Mouse (Mus musculus): ENCODE data around the gene Srcin1. TPM values are rescaled to one million over a fixed set of nuclear protein-coding genes. Genes with fewer than 3 reads are reported as not detected.

Gene Srcin1
- polyA plus RNA-seq, 1 experiment from 2014 or later = 0.87 TPM

DNA sequence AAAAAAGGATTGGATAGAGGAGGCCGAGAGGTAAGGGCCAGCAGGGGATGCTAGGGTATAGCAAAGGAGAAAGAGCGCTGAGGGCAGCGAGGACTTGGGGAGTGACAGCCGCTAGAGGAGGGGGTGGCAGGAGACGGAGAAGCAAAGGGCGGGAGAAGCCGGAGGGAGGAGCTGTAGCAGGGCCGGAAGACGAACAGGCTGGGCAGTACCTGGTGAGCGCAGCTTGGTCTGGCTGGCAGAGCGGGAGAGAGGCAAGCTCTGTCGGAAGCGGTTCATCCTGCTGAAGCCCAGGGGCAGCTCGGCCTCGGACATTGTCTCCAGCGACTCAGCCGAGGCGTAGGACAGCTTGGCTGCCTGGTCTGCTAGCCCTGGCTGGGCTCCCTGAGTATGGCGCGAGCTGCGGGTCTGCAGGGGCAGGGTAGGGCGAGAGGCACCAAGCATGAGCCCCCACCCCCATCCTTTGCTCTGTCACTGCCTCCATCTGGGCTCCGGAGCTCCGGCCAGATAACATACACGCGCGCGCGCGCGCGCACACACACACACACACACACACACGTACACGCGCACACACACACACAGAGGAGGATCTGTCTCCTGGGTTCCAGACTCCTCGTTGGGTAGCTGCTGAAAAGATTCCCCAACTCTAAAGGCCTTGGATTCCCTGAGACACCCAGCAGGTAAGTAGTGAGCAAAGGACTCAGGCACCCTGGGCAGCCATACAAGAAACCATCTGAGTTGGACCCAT, 39.0 kb downstream of the Srcin1 start:
- Histone ChIP-seq H3K36me3 (no peaks in the 10 kb centered on the region), H3K4me2 (peak overlapping the region; percentile 60), H3K27ac (no peak overlapping the region), H3K9me3 (no peaks in the 10 kb centered on the region), H3K9ac (peak overlapping the region; percentile 8; the same call in 1 of the 2 replicates), H3K4me3 (peak overlapping the region; percentile 31), H3K27me3 (peaks cover 86% of the 10 kb centered on the region), H3K4me1 (peaks cover 47% of the 10 kb centered on the region)
- ATAC-seq (ENCODE audit: borderline replicate concordance, extremely low read depth, low FRiP score, low TSS enrichment) = no peak
- under 1% methylated on average over 36 of the region's 36 CpGs for WGBS

DNA sequence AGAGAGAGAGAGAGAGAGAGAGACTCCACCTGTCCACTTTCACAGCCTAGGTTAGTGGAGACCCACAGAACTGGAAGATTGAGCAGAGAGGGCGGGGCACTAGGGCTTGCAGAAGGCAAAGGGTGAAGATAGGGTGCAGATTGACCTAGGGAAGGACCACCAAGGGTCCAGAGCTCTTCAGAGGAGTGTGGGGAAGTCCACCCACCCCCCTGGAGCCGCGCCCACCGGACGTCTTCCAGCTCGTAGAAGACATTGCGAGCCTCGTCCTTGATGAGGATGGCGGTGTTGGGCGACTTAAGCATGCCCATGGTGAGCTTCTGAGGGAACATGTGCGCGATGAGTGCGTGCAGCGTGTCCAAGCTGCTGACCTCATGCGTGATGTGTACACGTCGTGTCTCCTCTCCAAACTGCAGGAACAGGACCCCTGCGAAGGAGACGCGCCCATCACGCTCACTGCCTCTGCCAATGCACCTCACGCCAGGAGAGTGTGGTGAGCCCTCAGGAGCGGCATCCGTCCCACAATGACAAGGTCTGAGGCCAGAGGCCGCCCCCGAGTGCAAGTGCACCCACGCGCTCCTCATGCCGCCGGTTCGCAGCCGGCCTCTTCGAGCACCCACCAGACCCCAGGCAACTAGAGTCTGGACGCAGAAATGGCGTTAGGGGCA, 39.8 kb downstream of the Srcin1 start:
- Histone ChIP-seq H3K4me3 (peak overlapping the region; percentile 31), H3K9me3 (no peaks in the 10 kb centered on the region), H3K27me3 (peaks cover 85% of the 10 kb centered on the region), H3K36me3 (no peaks in the 10 kb centered on the region), H3K4me1 (peaks cover 51% of the 10 kb centered on the region), H3K27ac (no peak overlapping the region), H3K4me2 (peak overlapping the region; percentile 60), H3K9ac (0 out of 2 replicates have a peak overlapping the region, but pooled peaks have one; percentile 8)
- no peak for ATAC-seq (ENCODE audit: borderline replicate concordance, extremely low read depth, low FRiP score, low TSS enrichment)
- WGBS = 11% methylated on average over 35 of the region's 35 CpGs

DNA sequence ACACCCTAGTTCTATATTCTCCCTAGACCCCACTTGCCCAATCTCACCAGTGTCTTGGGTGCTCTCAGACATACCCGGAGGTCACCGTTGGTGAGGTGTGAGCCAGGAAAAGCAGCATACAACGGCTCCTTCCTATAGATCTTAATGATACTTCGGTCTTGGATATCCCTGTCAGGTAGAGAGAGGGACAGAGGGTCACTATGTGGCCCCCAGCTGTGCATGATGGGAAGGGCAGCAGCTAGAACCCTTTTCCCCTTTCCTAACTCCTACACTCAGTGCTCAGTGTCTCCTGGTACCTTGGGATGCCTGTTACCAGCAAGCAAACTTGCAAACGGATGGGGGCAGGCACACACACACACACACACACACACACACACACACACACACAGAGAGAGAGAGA, 40.3 kb downstream of the Srcin1 start:
- WGBS = 35% methylated on average over 5 of the region's 5 CpGs
- H3K4me1 ChIP-seq = peaks cover 48% of the 10 kb centered on the region
- H3K4me3 ChIP-seq = no peak overlapping the region
- no peak overlapping the region for H3K9ac ChIP-seq
- no peaks in the 10 kb centered on the region for H3K36me3 ChIP-seq
- ATAC-seq (ENCODE audit: borderline replicate concordance, extremely low read depth, low FRiP score, low TSS enrichment) = no peak
- no peaks in the 10 kb centered on the region for H3K9me3 ChIP-seq
- no peak overlapping the region for H3K4me2 ChIP-seq
- no peak overlapping the region for H3K27ac ChIP-seq
- peaks cover 90% of the 10 kb centered on the region for H3K27me3 ChIP-seq

DNA sequence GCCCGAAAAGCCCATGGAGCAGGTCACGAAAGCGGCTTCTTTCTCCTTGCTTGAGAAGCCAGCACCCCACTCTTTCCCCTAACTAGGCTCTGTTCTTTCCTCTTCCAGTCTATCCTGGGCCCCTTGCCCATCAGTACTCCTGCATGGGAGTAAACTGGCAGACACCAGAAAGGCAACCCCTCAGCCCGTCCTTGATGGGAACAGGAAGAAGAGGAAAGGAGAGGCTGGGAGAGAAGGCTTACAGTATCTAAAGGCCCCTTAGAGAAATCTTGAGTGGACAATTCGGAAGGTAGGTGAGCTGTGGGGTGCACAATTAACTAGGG, 40.7 kb downstream of the Srcin1 start:
- Histone ChIP-seq H3K4me1 (peaks cover 44% of the 10 kb centered on the region), H3K9ac (no peak overlapping the region), H3K36me3 (no peaks in the 10 kb centered on the region), H3K4me2 (no peak overlapping the region), H3K9me3 (no peaks in the 10 kb centered on the region), H3K27ac (no peak overlapping the region), H3K27me3 (peaks cover 90% of the 10 kb centered on the region), H3K4me3 (no peak overlapping the region)
- 25% methylated on average over 5 of the region's 5 CpGs for WGBS
- no peak for ATAC-seq (ENCODE audit: borderline replicate concordance, extremely low read depth, low FRiP score, low TSS enrichment)

DNA sequence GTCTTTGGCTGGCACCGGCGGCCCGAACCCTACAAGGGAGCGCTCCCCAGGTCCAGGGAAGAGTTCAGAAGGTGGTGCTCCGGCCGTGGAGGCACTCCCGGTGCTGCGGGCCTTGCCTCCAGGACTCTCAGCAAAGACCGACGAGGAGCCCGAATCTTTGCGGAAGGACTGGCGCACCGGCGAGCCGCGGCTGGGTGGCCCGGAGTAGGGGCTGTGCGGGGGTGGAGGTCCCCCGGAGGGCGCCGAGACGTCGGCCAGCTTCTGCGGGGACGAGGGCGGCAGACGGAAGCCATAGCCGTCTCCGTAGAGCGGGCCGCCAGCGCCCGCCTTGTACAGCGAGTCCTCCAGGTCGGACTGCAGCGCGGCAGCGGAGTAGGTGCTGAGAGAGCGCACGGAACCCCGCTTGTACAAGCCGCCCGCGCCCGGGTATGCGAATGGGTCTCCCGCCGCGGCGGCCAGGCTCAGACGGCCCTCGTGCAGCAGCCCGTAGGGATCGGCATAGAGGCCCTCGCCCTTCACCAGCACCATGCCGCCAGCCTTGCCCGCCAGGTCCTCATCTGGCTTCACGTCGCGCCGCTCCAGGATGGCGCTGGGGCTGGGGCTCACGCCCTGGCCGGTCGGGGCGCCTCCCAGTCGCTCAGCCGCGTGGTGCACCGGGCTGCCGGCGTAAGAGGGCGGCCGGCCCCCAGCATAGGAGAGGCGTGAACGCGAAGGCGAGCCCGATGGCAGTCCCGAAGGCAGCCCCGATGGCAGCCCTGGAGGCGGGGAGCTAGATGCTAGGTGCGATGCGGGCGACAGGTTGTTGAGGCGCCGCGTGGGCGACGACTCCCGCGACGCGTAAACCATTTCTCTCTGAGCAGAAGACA, 41.3 kb downstream of the Srcin1 start:
- Histone ChIP-seq H3K4me3 (peak overlapping the region; percentile 21), H3K9me3 (no peaks in the 10 kb centered on the region), H3K36me3 (no peaks in the 10 kb centered on the region), H3K27me3 (peaks cover 89% of the 10 kb centered on the region), H3K4me1 (peaks cover 42% of the 10 kb centered on the region), H3K9ac (no peak overlapping the region), H3K4me2 (peak overlapping the region; percentile 46), H3K27ac (no peak overlapping the region)
- no peak for ATAC-seq (ENCODE audit: borderline replicate concordance, extremely low read depth, low FRiP score, low TSS enrichment)
- WGBS = 2% methylated on average over 90 of the region's 95 CpGs

DNA sequence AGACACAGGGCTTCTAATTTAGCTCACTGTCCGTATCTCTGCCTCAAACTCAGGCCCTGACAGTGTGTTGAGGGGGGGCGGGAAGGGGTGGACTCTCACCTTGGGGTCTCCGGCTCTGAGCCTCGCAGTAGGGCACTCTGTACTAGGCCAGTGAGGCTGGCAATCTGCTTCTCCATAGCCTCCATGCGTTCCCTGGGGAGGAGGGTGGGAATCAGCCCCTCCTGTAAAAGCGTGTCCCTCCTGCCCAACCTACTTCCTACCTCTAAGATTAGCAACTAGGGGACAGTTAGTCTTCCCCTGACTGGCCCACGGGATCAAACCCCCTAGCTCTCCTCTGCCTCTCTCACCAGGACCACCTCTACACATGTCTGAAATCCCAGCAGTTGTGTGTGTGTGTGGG, 42.3 kb downstream of the Srcin1 start:
- no peak for ATAC-seq (ENCODE audit: borderline replicate concordance, extremely low read depth, low FRiP score, low TSS enrichment)
- no peak overlapping the region for H3K9ac ChIP-seq
- WGBS = 19% methylated on average over 7 of the region's 7 CpGs
- H3K27ac ChIP-seq = no peak overlapping the region
- peaks cover 42% of the 10 kb centered on the region for H3K4me1 ChIP-seq
- H3K9me3 ChIP-seq = no peaks in the 10 kb centered on the region
- no peak overlapping the region for H3K4me2 ChIP-seq
- H3K27me3 ChIP-seq = peaks cover 79% of the 10 kb centered on the region
- H3K36me3 ChIP-seq = no peaks in the 10 kb centered on the region
- H3K4me3 ChIP-seq = no peak overlapping the region

DNA sequence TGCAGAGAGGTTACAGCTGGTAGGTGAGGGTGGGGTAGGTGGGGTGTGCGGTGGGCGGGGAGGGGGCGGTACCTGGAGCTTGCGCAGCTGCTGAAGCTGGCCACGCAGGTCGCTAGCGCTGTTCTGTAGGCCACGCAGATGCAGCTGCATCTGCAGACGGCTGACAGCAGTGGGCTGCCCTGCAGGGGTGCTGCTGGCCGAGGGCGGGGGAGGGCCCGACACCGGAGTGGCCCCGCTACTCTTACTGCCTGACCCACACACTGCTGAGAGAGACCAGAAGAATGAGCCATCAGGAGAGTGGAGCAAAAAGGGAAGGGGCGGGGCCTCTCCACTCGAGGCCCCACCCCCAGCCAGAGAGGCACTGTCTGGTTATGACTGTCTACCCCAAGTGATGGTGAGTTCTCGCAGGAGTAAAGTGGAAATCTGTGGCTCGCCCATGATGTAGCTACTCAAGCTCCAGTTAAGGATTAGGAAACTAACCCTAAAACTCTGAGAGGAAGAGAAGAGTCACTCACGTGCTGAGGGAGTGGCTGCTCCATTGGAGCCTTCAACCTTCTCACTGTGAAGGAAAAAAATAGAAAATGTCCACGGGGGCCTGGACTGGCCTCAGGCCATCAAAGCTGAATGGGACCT, 42.9 kb downstream of the Srcin1 start:
- Histone ChIP-seq H3K4me3 (no peak overlapping the region), H3K36me3 (no peaks in the 10 kb centered on the region), H3K4me1 (peaks cover 42% of the 10 kb centered on the region), H3K9ac (no peak overlapping the region), H3K9me3 (no peaks in the 10 kb centered on the region), H3K27me3 (peaks cover 73% of the 10 kb centered on the region), H3K27ac (no peak overlapping the region), H3K4me2 (peak overlapping the region; percentile 86)
- 4% methylated on average over 20 of the region's 20 CpGs for WGBS
- no peak for ATAC-seq (ENCODE audit: borderline replicate concordance, extremely low read depth, low FRiP score, low TSS enrichment)

DNA sequence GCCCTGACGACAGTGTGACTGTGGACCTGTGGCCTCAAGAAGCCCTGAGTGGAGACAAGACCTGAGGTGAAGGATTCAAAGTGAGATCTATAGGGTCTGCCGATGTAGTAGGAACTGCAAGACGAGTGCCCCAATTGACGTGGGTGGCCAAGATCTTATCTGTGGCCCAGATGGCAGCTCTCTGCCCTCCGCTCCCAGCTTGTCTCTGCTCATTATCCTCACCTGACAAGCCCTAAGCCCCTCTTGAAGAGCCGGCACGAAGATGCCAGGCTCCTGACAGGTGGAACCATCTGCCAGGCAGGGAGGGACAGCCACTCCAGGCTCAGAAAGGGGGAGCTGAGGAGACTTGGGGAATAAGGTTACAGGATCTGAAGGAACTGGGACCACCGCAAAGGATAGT, 43.6 kb downstream of the Srcin1 start:
- no peak overlapping the region for H3K27ac ChIP-seq
- no peaks in the 10 kb centered on the region for H3K9me3 ChIP-seq
- no peak overlapping the region for H3K9ac ChIP-seq
- H3K36me3 ChIP-seq = no peaks in the 10 kb centered on the region
- WGBS = 12% methylated on average over 8 of the region's 8 CpGs
- peaks cover 41% of the 10 kb centered on the region for H3K4me1 ChIP-seq
- ATAC-seq (ENCODE audit: borderline replicate concordance, extremely low read depth, low FRiP score, low TSS enrichment) = no peak
- H3K4me3 ChIP-seq = no peak overlapping the region
- H3K4me2 ChIP-seq = peak overlapping the region; percentile 86
- peaks cover 66% of the 10 kb centered on the region for H3K27me3 ChIP-seq

DNA sequence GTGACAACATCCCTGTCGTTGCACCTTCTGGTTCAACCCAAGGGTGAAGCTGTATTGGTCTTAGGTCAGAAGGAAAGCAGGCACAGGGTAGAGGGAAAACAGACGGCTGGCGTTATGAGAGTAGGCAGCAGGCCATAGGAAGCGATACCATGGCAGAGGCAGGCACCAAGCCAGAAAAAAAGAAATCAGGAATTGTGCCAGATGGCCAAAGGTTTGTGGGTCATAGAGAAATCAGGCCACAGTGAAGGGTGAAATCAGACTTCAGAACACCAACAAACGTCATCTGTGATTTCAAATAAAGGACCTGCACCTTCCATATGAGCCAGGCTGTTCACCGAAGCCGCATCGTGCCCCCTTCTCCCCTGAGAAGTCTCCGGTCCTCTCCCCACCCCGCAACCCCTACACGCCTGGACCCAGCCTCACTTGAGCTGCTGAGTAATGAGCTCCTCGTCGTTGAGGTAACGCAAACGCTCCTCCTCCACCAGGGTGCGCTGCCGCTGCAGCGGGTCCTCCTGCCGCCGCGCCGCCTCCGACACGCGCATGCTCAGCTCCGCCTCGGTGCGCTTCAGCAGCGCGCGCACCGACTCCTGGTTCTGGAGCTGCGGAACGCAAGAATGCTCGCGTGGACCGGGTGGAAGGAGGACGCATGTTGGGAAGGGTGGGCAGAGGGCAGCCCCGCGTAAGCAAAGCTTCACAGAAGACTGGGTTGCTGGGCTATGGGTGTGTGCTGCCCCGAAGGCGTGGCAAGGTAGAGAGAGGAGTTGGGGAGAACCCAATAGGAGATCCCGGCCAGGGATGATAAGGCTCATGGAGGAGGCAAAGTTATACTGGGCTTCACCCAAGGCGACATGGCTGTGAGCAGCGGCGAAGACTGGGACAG, 44.4 kb downstream of the Srcin1 start:
- H3K4me3 ChIP-seq = peak overlapping the region; percentile 42
- no peaks in the 10 kb centered on the region for H3K9me3 ChIP-seq
- no peak overlapping the region for H3K27ac ChIP-seq
- WGBS = 5% methylated on average over 46 of the region's 46 CpGs
- peak overlapping the region; percentile 86 for H3K4me2 ChIP-seq
- ATAC-seq (ENCODE audit: borderline replicate concordance, extremely low read depth, low FRiP score, low TSS enrichment) = peak; percentile 31
- H3K9ac ChIP-seq = peak overlapping the region; percentile 33
- peaks cover 59% of the 10 kb centered on the region for H3K27me3 ChIP-seq
- no peaks in the 10 kb centered on the region for H3K36me3 ChIP-seq
- H3K4me1 ChIP-seq = peaks cover 33% of the 10 kb centered on the region

DNA sequence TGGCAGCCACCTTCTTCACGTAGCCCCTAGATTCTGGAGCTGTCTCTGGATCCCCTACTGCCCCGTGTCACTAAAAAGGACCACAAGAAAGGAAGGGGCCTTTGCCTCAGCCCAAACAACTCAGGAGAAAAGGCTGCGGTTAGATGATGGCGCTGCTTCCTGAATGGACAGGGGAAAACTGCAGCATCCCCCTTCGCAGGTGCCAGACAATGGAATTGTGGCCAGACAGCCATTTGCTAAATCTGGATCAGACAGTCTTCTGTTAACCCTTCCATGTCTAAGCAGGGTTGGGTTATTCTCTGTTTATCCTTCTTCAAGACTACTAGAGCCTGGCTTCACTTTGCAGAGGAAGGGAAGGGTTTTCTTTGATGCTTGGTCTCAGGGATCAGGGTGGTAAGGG, 45.0 kb downstream of the Srcin1 start:
- ATAC-seq (ENCODE audit: borderline replicate concordance, extremely low read depth, low FRiP score, low TSS enrichment) = no peak
- peaks cover 52% of the 10 kb centered on the region for H3K27me3 ChIP-seq
- no peak overlapping the region for H3K4me3 ChIP-seq
- peaks cover 28% of the 10 kb centered on the region for H3K4me1 ChIP-seq
- H3K36me3 ChIP-seq = no peaks in the 10 kb centered on the region
- no peak overlapping the region for H3K27ac ChIP-seq
- H3K4me2 ChIP-seq = no peak overlapping the region
- H3K9ac ChIP-seq = no peak overlapping the region
- 51% methylated on average over 5 of the region's 5 CpGs for WGBS
- H3K9me3 ChIP-seq = no peaks in the 10 kb centered on the region

DNA sequence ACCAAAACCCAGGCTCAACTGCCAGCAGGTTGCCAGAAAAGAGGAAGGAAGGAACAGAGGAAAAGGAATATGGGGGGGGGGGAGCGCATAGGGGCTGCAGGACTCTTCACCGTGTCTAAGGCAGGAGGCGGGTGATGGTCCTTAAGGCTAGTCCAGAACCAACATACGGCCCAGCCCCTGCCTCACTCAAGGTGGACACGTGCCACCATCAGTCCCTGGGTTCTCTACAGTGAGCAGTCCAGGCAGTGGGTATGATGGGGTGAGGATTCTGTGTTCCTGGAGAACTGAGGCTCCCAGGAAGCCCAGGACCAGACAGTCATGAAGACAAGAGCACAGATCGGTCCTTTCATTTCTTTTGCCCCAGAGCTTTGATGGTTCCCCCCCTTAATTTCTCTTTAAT, 45.9 kb downstream of the Srcin1 start:
- peaks cover 43% of the 10 kb centered on the region for H3K27me3 ChIP-seq
- H3K36me3 ChIP-seq = no peaks in the 10 kb centered on the region
- H3K4me3 ChIP-seq = no peak overlapping the region
- peaks cover 27% of the 10 kb centered on the region for H3K4me1 ChIP-seq
- WGBS = 89% methylated on average over 5 of the region's 6 CpGs
- H3K4me2 ChIP-seq = no peak overlapping the region
- H3K9me3 ChIP-seq = no peaks in the 10 kb centered on the region
- no peak for ATAC-seq (ENCODE audit: borderline replicate concordance, extremely low read depth, low FRiP score, low TSS enrichment)
- no peak overlapping the region for H3K27ac ChIP-seq
- H3K9ac ChIP-seq = no peak overlapping the region

All from lung, embryonic 15.5 days (tissue).